Mouse (Mus musculus) heart, postnatal 0 days (tissue): ENCODE data around the gene Lor. TPM values are rescaled to one million over a fixed set of nuclear protein-coding genes. Genes with fewer than 3 reads are reported as not detected.

Source experiments
- ATAC-seq: fragments of 200-750 bp; cut with Nextera tagmentation; 2 replicates; pipeline ENCODE4 v1.8.0; 2017; ENCODE audit warnings: low read depth, moderate number of reproducible peaks, moderate library complexity; ENCODE audit not compliant: insufficient read depth
- DNase-seq: peaks from one replicate; pipeline ENCODE4 v3.0.0-alpha.2; 2016; ENCODE audit warnings: low spot score
- H3K27ac ChIP-seq: fragments of 300-500 bp; sonication (generic); 2 replicates; pipeline ENCODE4 v1.5.1; 2014; ENCODE audit warnings: low read depth, mild to moderate bottlenecking
- H3K27me3 ChIP-seq: fragments of 300-500 bp; sonication (generic); 2 replicates; pipeline ENCODE4 v1.6.1; 2014; ENCODE audit warnings: low read length, mixed read lengths; ENCODE audit not compliant: control insufficient read depth, insufficient read depth
- H3K36me3 ChIP-seq: fragments of 300-500 bp; sonication (generic); replicated peaks from 2 replicates; pipeline ENCODE4 v1.6.1; 2014; ENCODE audit warnings: low read length, mixed read lengths; ENCODE audit not compliant: control insufficient read depth, insufficient read depth
- H3K4me1 ChIP-seq: fragments of 300-500 bp; sonication (generic); 2 replicates; pipeline ENCODE4 v1.6.1; 2014; ENCODE audit warnings: antibody characterized with exemption; ENCODE audit not compliant: control insufficient read depth, insufficient read depth
- H3K4me2 ChIP-seq: fragments of 300-500 bp; sonication (generic); 2 replicates; pipeline ENCODE4 v1.6.1; 2014; ENCODE audit warnings: low read depth, mild to moderate bottlenecking, low read length, moderate library complexity
- H3K4me3 ChIP-seq: fragments of 300-500 bp; sonication (generic); 2 replicates; pipeline ENCODE4 v1.5.1; 2014; ENCODE audit warnings: low read depth, low read length
- H3K9ac ChIP-seq: fragments of 300-500 bp; sonication (generic); replicated peaks from 2 replicates; pipeline ENCODE4 v1.6.1; 2014; ENCODE audit warnings: low read depth, low read length, mixed read lengths
- H3K9me3 ChIP-seq: fragments of 300-500 bp; sonication (generic); replicated peaks from 2 replicates; pipeline ENCODE4 v1.6.1; 2016; ENCODE audit warnings: low read length; ENCODE audit not compliant: control insufficient read depth
- CTCF ChIP-seq: IDR thresholded peaks from 2 replicates; pipeline ENCODE4 v1.5.1; 2016; ENCODE audit warnings: antibody characterized with exemption, control low read depth, low read depth
- EP300 ChIP-seq: IDR thresholded peaks from 2 replicates; pipeline ENCODE4 v1.6.1; 2016; ENCODE audit warnings: antibody characterized with exemption, low read depth
- WGBS: fragments of 180-500 bp; shearing (Covaris S2); extraction: QIAGEN DNeasy Blood & Tissue Kit; methylation state at CpG from one replicate; pipeline ENCODE4 v1.1.7; 2014; 5-methylcytosine and 5-hydroxymethylcytosine counted together
- microRNA-seq: library from miRNA; unstranded; fragments of <30 nt; microRNA quantifications from one replicate; pipeline ENCODE4, GENCODE M21; 2016
- polyA plus RNA-seq: library from polyadenylated mRNA; unstranded; fragments of >200 nt; fragmentation: Nextera tagmentation; extraction: Ambion mirVana; gene quantifications from 2 replicates; pipeline ENCODE4 v1.2.1, GENCODE M21; 2015
- total RNA-seq: library from RNA; depleted of rRNA; stranded (reverse); fragments of >200 nt; gene quantifications from 2 replicates; pipeline ENCODE4 v1.2.3, GENCODE M21; 2014; ENCODE audit warnings: low replicate concordance; rRNA removed

Gene Lor
- total and polyA plus RNA-seq, 2 experiments from 2014 or later = 0.08 TPM; not detected in 1

DNA sequence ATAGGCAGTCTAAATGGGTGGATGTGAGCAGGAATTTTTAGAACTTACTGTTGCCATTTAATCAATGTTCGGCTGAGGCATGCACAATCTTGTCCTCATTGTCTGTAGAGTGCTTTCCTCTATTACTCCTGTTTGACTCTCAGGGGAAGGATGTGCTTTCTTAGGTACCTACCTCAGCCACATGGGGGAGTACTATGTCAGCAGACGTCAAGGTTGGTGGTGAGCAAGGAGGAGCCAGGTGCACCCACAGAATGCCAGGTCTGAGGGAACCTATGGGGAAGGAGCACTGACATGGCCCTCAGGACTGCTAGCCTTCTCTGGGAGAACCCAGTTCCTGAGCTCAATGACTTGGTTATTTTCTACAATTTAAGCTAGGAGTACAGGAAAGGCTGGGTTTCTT is 49.7 kb downstream of the Lor start:
- no peak for ATAC-seq

More for the DNA sequence above, 49.7 kb downstream of the Lor start:
- Histone ChIP-seq H3K9ac (no peak overlapping the region), H3K36me3 (no peaks in the 10 kb centered on the region), H3K4me1 (no peaks in the 10 kb centered on the region), H3K4me2 (no peak overlapping the region), H3K27ac (no peak overlapping the region), H3K4me3 (no peak overlapping the region), H3K9me3 (no peaks in the 10 kb centered on the region), H3K27me3 (no peaks in the 10 kb centered on the region)
- TF ChIP-seq CTCF (no peak), EP300 (no peak)
- 30% methylated on average over 2 of the region's 2 CpGs for WGBS
- DNase-seq = no peak

Small RNA genes lying within 50 kb of the gene (microRNA-seq; reads per million reads assigned to microRNA genes)
- gene Gm25145 = not detected

Other genes with a start within 250 kb of the Lor start
- gene Pglyrp3, start 68.6 kb downstream of the Lor start, total RNA-seq = not detected in 2 replicates
- not detected in 2 replicates for gene Pglyrp3, start 68.6 kb downstream of the Lor start, polyA plus RNA-seq
- gene Prr9, start 40.8 kb upstream of the Lor start, total RNA-seq = not detected in 2 replicates
- gene Prr9, start 40.8 kb upstream of the Lor start, polyA plus RNA-seq = not detected in 2 replicates
- gene Lelp1, start 59.6 kb upstream of the Lor start, total RNA-seq = not detected in 2 replicates
- not detected in 2 replicates for gene Lelp1, start 59.6 kb upstream of the Lor start, polyA plus RNA-seq
- gene Sprr2a1, start 132.7 kb upstream of the Lor start, total RNA-seq = 0.15 TPM in 1 of 2 replicates, not detected in the other
- 0.25 TPM in 1 of 2 replicates, not detected in the other for gene Sprr2a1, start 132.7 kb upstream of the Lor start, polyA plus RNA-seq
- gene Sprr2a2, start 132.8 kb upstream of the Lor start, total RNA-seq = 10.1 and 38.9 TPM in 2 replicates
- gene Sprr2a2, start 132.8 kb upstream of the Lor start, polyA plus RNA-seq = 8.6 and 12.1 TPM in 2 replicates
- 2.1 and 7.9 TPM in 2 replicates for gene Sprr2a3, start 202.3 kb upstream of the Lor start, total RNA-seq
- 0.34 and 0.72 TPM in 2 replicates for gene Sprr2a3, start 202.3 kb upstream of the Lor start, polyA plus RNA-seq
- gene Sprr2b, start 233.5 kb upstream of the Lor start, total RNA-seq = not detected in 2 replicates
- gene Sprr2b, start 233.5 kb upstream of the Lor start, polyA plus RNA-seq = 0.20 TPM in 1 of 2 replicates, not detected in the other